Comparison of ENCODE assay signal across 13 mouse cellular contexts in genomic region chr13:78883062-78883461, GRCm38 (mm10).
"Had no signal": no experiment of that assay in that cellular context is flagged by ENCODE, and none has a peak within 500 bp of the region (broad histone marks: within the 10 kb centered on the region; RNA-seq: fewer than 3 reads in every experiment).

No protein-coding gene starts in this region.

- H3K4me3 ChIP-seq: intestine, embryonic 15.5 days; limb, embryonic 12.5 days; midbrain, embryonic 12.5 days; neural tube, embryonic 13.5 days had no signal

- H3K9ac ChIP-seq: intestine, embryonic 15.5 days; limb, embryonic 12.5 days; liver, embryonic 14.5 days; midbrain, embryonic 12.5 days; neural tube, embryonic 13.5 days had no signal

- DNase-seq: kidney, postnatal 25 days; layer of hippocampus, adult 9-11 months; layer of hippocampus, postnatal 36 days; lung, postnatal 14 days; right cerebral cortex, postnatal 14 days; thymus, adult 2 months; thymus, postnatal 25 days had no signal

- H3K4me1 ChIP-seq: intestine, embryonic 15.5 days; limb, embryonic 12.5 days; midbrain, embryonic 12.5 days; neural tube, embryonic 13.5 days had no signal

- H3K27ac ChIP-seq: intestine, embryonic 15.5 days; limb, embryonic 12.5 days; liver, embryonic 14.5 days; midbrain, embryonic 12.5 days; neural tube, embryonic 13.5 days had no signal

- ATAC-seq: intestine, embryonic 15.5 days; midbrain, embryonic 16.5 days had no signal

- H3K36me3 ChIP-seq: intestine, embryonic 15.5 days; limb, embryonic 12.5 days; midbrain, embryonic 12.5 days; neural tube, embryonic 13.5 days had no signal

- H3K9me3 ChIP-seq: intestine, embryonic 15.5 days; limb, embryonic 12.5 days; midbrain, embryonic 12.5 days; neural tube, embryonic 13.5 days had no signal

- H3K27me3 ChIP-seq: intestine, embryonic 15.5 days; limb, embryonic 12.5 days; midbrain, embryonic 12.5 days; neural tube, embryonic 13.5 days had no signal

- H3K4me2 ChIP-seq: intestine, embryonic 15.5 days; limb, embryonic 12.5 days; midbrain, embryonic 12.5 days; neural tube, embryonic 13.5 days had no signal
